Mouse (Mus musculus): ENCODE results near the gene Macc1. TPM values are rescaled to one million over a fixed set of nuclear protein-coding genes. Genes with fewer than 3 reads are reported as not detected.

Macc1 gene
- polyA plus RNA-seq, 1 experiment from 2014 or later = 0.65 TPM

Other genes starting within 250 kb of the Macc1 start
- gene Itgb8, start 75.5 kb upstream of the Macc1 start, polyA plus RNA-seq (2015; fragmentation: Nextera tagmentation; extraction: Ambion mirVana) = 3.4 and 4.5 TPM in 2 replicates